Mouse (Mus musculus) stomach, embryonic 14.5 days (tissue): ENCODE results near the gene Tia1. TPM values are rescaled to one million over a fixed set of nuclear protein-coding genes. Genes with fewer than 3 reads are reported as not detected.

Source experiments
- ATAC-seq: fragments of 200-750 bp; cut with Nextera tagmentation; 2 replicates; pipeline ENCODE4 v1.8.0; 2017; ENCODE audit warnings: low read depth, moderate TSS enrichment; ENCODE audit not compliant: insufficient number of reproducible peaks, insufficient read depth, low FRiP score
- H3K27ac ChIP-seq: fragments of 300-500 bp; sonication (generic); 2 replicates; pipeline ENCODE4 v1.5.1; 2014; ENCODE audit warnings: mild to moderate bottlenecking, low read length, moderate library complexity, mixed read lengths
- H3K27me3 ChIP-seq: fragments of 300-500 bp; sonication (generic); 2 replicates; pipeline ENCODE4 v1.6.1; 2014; ENCODE audit warnings: low read length, control low read depth, mixed read lengths; ENCODE audit not compliant: control insufficient read depth, insufficient read depth
- H3K36me3 ChIP-seq: fragments of 300-500 bp; sonication (generic); 2 replicates; pipeline ENCODE4 v1.6.1; 2014; ENCODE audit warnings: mild to moderate bottlenecking, control low read depth, low read length, moderate library complexity, mixed read lengths; ENCODE audit not compliant: control insufficient read depth, insufficient read depth
- H3K4me1 ChIP-seq: fragments of 300-500 bp; sonication (generic); 2 replicates; pipeline ENCODE4 v1.6.1; 2014; ENCODE audit warnings: low read length, control low read depth, mixed read lengths; ENCODE audit not compliant: control insufficient read depth, insufficient read depth
- H3K4me2 ChIP-seq: fragments of 300-500 bp; sonication (generic); replicated peaks from 2 replicates; pipeline ENCODE4 v1.6.1; 2014; ENCODE audit warnings: low read depth, low read length, control low read depth
- H3K4me3 ChIP-seq: fragments of 300-500 bp; sonication (generic); 2 replicates; pipeline ENCODE4 v1.5.1; 2014; ENCODE audit warnings: low read depth, low read length, control low read depth
- H3K9ac ChIP-seq: fragments of 300-500 bp; sonication (generic); replicated peaks from 2 replicates; pipeline ENCODE4 v1.6.1; 2014; ENCODE audit warnings: low read depth, mild to moderate bottlenecking, control low read depth, low read length, moderate library complexity, mixed read lengths
- H3K9me3 ChIP-seq: fragments of 300-500 bp; sonication (generic); 2 replicates; pipeline ENCODE4 v1.6.1; 2016; ENCODE audit warnings: low read depth, low read length, control low read depth; ENCODE audit not compliant: control insufficient read depth
- WGBS: fragments of 180-500 bp; shearing (Covaris S2); extraction: QIAGEN DNeasy Blood & Tissue Kit; methylation state at CpG from one replicate; pipeline ENCODE4 v1.1.7; 2014; 5-methylcytosine and 5-hydroxymethylcytosine counted together
- polyA plus RNA-seq: library from polyadenylated mRNA; unstranded; fragments of >200 nt; fragmentation: Nextera tagmentation; extraction: Ambion mirVana; gene quantifications from 2 replicates; pipeline ENCODE4 v1.2.1, GENCODE M21; 2014

Gene Tia1
- polyA plus RNA-seq: 236 and 245 TPM in 2 replicates

DNA sequence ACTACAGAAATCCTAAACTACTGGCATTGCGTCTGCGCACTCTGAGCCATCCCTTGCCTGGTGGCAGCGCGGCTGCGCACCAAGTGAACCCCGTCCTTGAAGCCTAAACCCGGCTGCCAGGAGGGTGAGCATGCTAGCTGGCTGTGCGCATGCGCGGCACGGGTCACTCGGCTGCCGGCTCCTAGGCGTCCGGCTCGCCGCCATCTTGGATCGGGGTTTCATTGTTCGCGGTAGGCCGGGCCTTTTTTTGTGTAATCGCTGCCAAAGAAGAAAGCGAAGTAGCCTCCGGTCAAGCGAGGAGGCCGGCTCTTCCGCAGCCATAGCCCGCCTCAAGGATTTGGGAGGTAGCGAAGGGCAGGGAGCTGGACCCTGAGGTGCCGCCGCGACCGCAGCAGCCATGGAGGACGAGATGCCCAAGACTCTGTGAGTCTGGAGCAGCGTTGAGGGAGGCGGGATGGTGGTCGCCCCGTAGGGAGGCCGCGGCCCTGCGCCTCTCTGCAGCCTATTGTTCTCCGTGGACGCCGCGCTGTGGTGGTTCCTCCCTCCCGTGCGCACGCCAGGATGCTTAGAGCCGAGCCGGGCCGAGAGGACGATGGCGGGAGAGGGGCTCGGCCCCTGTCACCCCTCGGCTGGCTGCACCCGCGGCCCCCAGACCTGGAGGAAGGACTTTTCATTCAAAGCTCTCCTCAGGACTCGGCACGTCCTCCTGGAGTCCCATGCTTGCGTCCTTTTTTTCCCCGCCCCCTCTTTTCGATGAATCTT is at the start of gene Tia1:
Gene Tia1 (plus strand): TSS at position 120 of the 762 bp plus-strand sequence.
- Histone ChIP-seq H3K4me3 (peak within 1 kb of the TSS; percentile 70), H3K27ac (peak within 1 kb of the TSS; percentile 99), H3K9me3 (no peaks in the 10 kb centered on the region), H3K4me1 (peaks cover 3% of the 10 kb centered on the region; the same call in 1 of the 2 replicates), H3K27me3 (no peaks in the 10 kb centered on the region), H3K36me3 (peaks cover 5% of the 10 kb centered on the region; the same call in 1 of the 2 replicates), H3K9ac (peak within 1 kb of the TSS; percentile 93), H3K4me2 (peak within 1 kb of the TSS; percentile 64)
- peak; percentile 95 for ATAC-seq
- under 1% methylated on average over 61 of the region's 62 CpGs for WGBS

DNA sequence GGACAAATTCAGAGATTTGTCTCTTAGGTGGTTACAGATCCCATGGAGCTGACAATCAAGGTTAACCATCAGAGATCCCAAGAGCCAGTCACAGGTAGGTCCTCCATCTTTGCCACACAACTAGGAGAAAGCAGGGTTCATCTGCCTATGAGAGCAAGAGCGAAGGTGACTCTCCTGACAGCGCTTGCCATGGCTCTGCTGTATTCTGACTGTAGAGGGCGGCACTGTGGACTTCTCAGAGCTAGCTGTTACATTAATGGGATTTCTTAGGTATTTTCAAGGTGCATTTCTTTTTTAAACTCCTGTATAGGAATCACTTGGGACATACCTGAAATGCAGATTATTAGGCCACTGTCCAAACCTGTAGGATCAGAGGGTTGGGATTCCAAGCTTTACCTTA is 49.1 kb upstream of the Tia1 start:
- H3K27ac ChIP-seq: no peak overlapping the region
- no peaks in the 10 kb centered on the region for H3K4me1 ChIP-seq
- H3K36me3 ChIP-seq: no peaks in the 10 kb centered on the region
- H3K27me3 ChIP-seq: no peaks in the 10 kb centered on the region
- ATAC-seq: no peak
- H3K9ac ChIP-seq: no peak overlapping the region
- H3K4me3 ChIP-seq: no peak overlapping the region
- no peak overlapping the region for H3K4me2 ChIP-seq
- no peaks in the 10 kb centered on the region for H3K9me3 ChIP-seq
- 64% methylated on average over 3 of the region's 3 CpGs for WGBS

DNA sequence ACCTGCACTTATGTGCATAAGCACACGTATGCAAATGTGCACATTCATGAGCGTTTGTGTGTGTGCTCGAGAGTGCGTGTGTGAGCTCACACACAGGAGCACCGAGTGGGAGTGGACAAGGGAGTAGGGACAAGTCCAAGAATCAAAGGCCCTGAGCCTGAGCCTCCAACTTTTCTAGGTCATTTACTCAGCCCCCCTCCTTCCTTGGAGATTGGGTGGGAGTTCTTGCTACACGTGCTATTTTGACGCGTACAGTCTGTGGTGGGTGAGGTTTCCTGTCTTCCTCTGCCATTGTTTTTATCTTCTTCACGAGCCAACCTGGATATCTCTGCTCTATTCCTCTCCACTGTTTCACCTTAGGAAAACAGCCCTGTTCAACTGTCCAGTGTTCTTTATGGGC is 47.1 kb upstream of the Tia1 start:
- Histone ChIP-seq H3K4me1 (no peaks in the 10 kb centered on the region), H3K9ac (no peak overlapping the region), H3K4me3 (no peak overlapping the region), H3K27me3 (no peaks in the 10 kb centered on the region), H3K4me2 (no peak overlapping the region), H3K9me3 (no peaks in the 10 kb centered on the region), H3K27ac (no peak overlapping the region), H3K36me3 (no peaks in the 10 kb centered on the region)
- ATAC-seq: no peak
- 69% methylated on average over 9 of the region's 9 CpGs for WGBS

DNA sequence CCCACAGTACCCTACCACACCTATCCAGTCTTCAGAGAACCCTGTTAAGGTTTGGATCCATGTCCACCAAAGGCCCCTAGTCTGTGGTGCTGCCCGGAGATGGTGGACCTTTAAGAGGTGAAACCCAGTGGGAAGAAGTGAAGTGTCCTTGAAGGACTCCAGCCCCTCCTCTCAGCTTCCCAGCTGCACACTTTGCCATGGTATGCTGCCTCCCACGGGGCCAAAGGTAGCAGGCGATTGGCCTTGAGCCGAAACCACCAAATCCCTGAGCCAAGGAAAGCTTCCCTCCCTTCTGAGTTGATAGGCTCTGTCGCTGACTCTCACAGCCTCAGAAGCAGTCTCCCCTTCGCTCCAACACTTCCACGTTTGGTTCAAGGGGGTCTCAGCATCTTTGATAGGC is 43.3 kb upstream of the Tia1 start:
- Histone ChIP-seq H3K4me1 (no peaks in the 10 kb centered on the region), H3K27me3 (no peaks in the 10 kb centered on the region), H3K9me3 (no peaks in the 10 kb centered on the region), H3K9ac (no peak overlapping the region), H3K4me2 (no peak overlapping the region), H3K36me3 (no peaks in the 10 kb centered on the region), H3K27ac (no peak overlapping the region), H3K4me3 (no peak overlapping the region)
- ATAC-seq: no peak
- 58% methylated on average over 7 of the region's 7 CpGs for WGBS

DNA sequence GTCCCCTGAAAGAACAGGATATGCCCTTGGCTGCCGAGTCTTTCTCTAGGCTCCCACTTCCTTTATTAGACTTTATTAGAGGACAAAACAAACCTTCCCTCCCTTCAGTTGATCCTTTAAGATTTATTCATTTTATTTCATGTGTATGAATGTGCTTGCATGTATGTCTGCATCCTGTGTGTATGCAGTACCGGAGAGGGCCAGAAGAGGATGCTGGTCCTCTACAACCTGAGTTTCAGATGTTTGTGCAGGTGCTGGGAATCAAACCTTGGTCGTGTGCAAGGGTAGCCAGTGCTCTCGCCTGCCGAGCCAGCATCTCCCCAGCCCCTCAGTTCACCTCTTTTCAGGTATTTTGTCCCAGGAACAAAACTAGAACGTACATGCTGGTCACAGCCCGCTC is 42.6 kb upstream of the Tia1 start:
- ATAC-seq: no peak
- Histone ChIP-seq H3K9ac (no peak overlapping the region), H3K4me2 (no peak overlapping the region), H3K9me3 (no peaks in the 10 kb centered on the region), H3K4me3 (no peak overlapping the region), H3K27ac (no peak overlapping the region), H3K27me3 (no peaks in the 10 kb centered on the region), H3K4me1 (no peaks in the 10 kb centered on the region), H3K36me3 (no peaks in the 10 kb centered on the region)
- 87% methylated on average over 7 of the region's 7 CpGs for WGBS

DNA sequence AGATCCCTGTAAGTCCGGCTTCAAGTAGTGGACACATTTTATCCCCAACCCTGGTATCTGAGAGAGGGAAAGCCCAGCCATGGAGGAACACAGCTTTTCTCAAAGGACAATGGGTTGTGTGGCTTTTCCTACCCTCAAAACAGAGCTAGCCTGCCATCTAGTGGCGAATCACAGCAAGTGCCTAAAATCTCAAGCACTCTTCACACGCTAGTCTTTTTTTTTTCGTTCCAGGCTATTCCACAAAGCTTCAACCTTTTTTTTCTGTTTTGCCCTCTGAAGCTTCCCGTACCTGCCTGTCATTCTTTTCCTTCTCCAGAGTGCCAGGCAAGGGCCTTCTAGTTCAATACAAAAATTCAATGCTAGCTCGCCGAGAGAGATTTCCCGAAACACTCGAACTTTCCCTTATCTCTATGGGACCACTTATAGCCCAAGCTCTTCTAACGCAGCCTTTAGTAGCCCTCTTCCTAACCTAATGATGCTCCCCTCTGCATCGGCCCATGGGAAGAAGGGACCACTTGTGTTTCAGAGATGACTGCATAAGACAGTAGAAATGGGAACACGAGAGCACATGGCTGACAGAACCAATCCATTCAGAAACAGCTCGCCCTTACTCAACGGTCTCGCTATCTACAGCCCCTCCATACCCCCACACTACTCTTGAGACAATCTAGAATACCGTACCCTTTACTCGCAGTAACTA is 39.4 kb upstream of the Tia1 start:
- WGBS: 3% methylated on average over 17 of the region's 17 CpGs
- no peak overlapping the region for H3K27ac ChIP-seq
- H3K4me1 ChIP-seq: no peaks in the 10 kb centered on the region
- ATAC-seq: peak; percentile 12; the same call in 1 of the 2 replicates
- no peaks in the 10 kb centered on the region for H3K27me3 ChIP-seq
- H3K4me2 ChIP-seq: peak overlapping the region; percentile 94
- H3K36me3 ChIP-seq: no peaks in the 10 kb centered on the region
- H3K9ac ChIP-seq: peak overlapping the region; percentile 73
- peak overlapping the region; percentile 74 for H3K4me3 ChIP-seq
- H3K9me3 ChIP-seq: no peaks in the 10 kb centered on the region

DNA sequence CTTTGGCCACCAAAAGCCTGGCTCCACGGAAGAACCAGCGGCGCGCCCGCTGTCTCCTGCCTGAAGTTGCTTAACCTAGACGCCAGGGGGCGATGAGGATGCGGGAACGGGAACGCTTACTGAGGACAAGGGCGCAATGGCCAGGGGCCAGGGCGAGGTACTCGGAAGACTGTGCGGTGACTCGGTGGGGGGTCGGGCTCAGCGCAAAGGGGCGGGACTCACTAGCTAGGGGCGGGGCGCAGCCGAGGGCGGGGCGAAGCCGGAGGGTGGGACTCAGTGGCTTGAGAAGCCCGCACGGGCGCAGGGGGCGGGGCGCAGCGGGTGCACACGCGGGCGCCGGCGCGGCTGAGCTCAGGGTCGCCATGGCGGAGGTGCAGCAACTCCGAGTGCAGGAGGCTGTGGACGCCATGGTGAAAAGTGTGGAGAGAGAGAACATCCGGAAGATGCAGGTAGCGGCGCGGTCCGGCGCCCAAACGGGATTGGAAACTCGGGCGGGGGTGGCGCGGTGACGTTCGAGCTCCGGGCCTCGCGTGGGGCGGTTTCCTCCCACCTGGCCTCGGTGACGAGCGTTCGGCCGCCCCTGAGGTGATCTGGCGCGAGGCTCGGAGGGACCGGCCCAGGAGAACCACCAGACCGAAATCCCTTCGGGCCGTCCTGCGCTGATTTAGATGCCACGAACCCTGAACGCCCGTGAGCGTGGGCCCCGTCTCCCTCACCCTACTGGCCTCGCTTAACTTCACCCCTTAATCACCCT is 38.5 kb upstream of the Tia1 start, which contains the start of gene Fam136a:
Gene Fam136a (plus strand): TSS at position 276 of the 754 bp plus-strand sequence.
- H3K9me3 ChIP-seq: no peaks in the 10 kb centered on the region
- no peaks in the 10 kb centered on the region for H3K36me3 ChIP-seq
- H3K4me3 ChIP-seq: peak within 1 kb of the TSS; percentile 74
- H3K27ac ChIP-seq: peak within 1 kb of the TSS; percentile 81
- H3K4me2 ChIP-seq: peak within 1 kb of the TSS; percentile 94
- peak within 1 kb of the TSS; percentile 73 for H3K9ac ChIP-seq
- peaks cover 3% of the 10 kb centered on the region for H3K4me1 ChIP-seq
- under 1% methylated on average over 74 of the region's 76 CpGs for WGBS
- no peaks in the 10 kb centered on the region for H3K27me3 ChIP-seq
- ATAC-seq: peak; percentile 95

DNA sequence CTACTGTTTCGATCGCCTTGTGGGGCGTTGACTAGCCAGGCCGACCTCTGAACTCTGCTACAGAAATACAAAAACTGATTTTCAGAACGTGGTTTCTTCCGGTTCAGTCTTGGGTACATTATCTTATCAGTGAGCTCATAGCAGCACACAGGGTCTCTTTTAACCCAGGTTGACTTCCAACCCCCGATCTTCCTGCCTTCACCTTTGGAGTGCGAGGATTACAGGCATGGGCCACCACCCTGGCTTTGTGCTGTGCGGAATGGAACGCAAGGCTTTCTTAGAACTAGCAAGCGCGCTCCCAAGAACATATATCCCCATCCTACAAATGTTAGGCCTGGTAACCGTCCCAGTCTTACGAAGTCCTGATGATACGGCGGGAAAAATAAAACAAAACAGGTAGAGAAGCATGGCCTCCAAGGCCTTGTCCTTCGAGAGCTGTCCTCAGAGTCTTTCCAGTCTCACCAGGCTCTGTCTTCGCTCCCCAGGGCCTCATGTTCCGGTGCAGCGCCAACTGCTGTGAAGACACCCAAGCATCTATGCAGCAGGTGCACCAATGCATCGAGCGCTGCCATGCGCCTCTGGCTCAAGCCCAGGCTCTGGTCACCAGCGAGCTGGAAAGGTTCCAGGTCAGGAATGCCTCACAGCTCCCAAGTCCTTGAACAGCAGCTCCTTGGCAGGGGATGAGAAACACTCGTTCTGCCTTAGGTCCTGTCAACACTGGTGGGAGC is 37.7 kb upstream of the Tia1 start:
- no peak; the same call in 1 of the 2 replicates for ATAC-seq
- Histone ChIP-seq H3K4me1 (peaks cover 6% of the 10 kb centered on the region), H3K9ac (peak overlapping the region; percentile 73), H3K4me2 (peak overlapping the region; percentile 94), H3K36me3 (no peaks in the 10 kb centered on the region), H3K27me3 (no peaks in the 10 kb centered on the region), H3K27ac (peak overlapping the region; percentile 81), H3K4me3 (peak overlapping the region; percentile 74), H3K9me3 (no peaks in the 10 kb centered on the region)
- 39% methylated on average over 25 of the region's 25 CpGs for WGBS
